Mouse (Mus musculus) thymus, postnatal 25 days (tissue): ENCODE results near the gene B3glct.

ENCODE experiments used
- DNase-seq: peaks from one replicate; pipeline ENCODE4 v3.0.0; 2022

B3glct gene

GRCm38 (mm10) chr5:149751861-149752260, 73.8 kb downstream of the B3glct start:
- no peak for DNase-seq

GRCm38 (mm10) chr5:149753073-149753472, 75.0 kb downstream of the B3glct start:
- DNase-seq = no peak

GRCm38 (mm10) chr5:149767116-149767515, 89.1 kb downstream of the B3glct start:
- no peak for DNase-seq

- no peak for DNase-seq
These were observed 89.7 kb downstream of the B3glct start for GRCm38 (mm10) chr5:149767651-149768301.

- DNase-seq = no peak
These were observed 91.6 kb downstream of the B3glct start for GRCm38 (mm10) chr5:149769666-149770065.

GRCm38 (mm10) chr5:149776038-149776437, 98.0 kb downstream of the B3glct start:
- DNase-seq = peak; percentile 40

GRCm38 (mm10) chr5:149779740-149780139, 101.7 kb downstream of the B3glct start:
- DNase-seq = peak; percentile 9

GRCm38 (mm10) chr5:149780411-149780810, 102.4 kb downstream of the B3glct start:
- peak; percentile 33 for DNase-seq

GRCm38 (mm10) chr5:149790087-149790486, 112.1 kb downstream of the B3glct start:
- DNase-seq = no peak

GRCm38 (mm10) chr5:149810071-149810470, 132.0 kb downstream of the B3glct start:
- no peak for DNase-seq

GRCm38 (mm10) chr5:149811835-149812234, 133.8 kb downstream of the B3glct start:
- no peak for DNase-seq
